Mouse (Mus musculus) cerebellum, adult 2 months (tissue): Measurements from ENCODE around the gene Arl4a.

ENCODE experiments used
- CTCF ChIP-seq: fragments of 200-500 bp; IDR thresholded peaks from 2 replicates; pipeline ENCODE4 v1.5.1; 2011; ENCODE audit warnings: low read depth, mild to moderate bottlenecking, control low read depth, low read length, moderate library complexity, borderline replicate concordance; ENCODE audit not compliant: insufficient read depth
- POLR2A ChIP-seq: fragments of 200-500 bp; IDR thresholded peaks from 2 replicates; pipeline ENCODE4 v1.6.1; 2011; ENCODE audit warnings: low read length, control low read depth, borderline replicate concordance; ENCODE audit not compliant: insufficient read depth

DNA sequence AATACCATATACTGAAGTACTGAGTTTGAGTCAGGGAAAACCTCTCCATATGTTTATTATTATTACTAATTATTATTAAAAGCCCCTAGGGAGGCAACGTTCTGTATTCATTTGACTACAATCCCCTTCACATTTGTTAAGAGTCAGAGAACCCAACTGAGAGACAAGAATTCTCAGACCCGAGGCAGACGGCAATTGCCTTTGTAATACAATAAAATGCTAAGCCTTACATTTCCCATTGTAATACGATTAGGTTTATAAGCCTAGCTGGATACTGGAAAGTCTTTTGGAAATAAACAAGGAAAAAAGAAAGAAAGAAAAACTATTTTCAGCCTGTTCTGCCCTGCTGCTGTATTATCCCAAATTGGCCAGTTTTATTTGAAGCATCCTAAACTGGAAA lies 40.2 kb downstream of the Arl4a start:
- TF ChIP-seq CTCF (no peak), POLR2A (no peak)
